Mouse (Mus musculus) kidney, embryonic 16.5 days (tissue): Measurements from ENCODE around the gene F12. TPM values are rescaled to one million over a fixed set of nuclear protein-coding genes. Genes with fewer than 3 reads are reported as not detected.

ENCODE experiments used
- ATAC-seq: fragments of 200-750 bp; cut with Nextera tagmentation; 2 replicates; pipeline ENCODE4 v1.8.0; 2017; ENCODE audit warnings: moderate TSS enrichment; ENCODE audit not compliant: low FRiP score, low TSS enrichment
- H3K27ac ChIP-seq: fragments of 300-500 bp; sonication (generic); 2 replicates; pipeline ENCODE4 v1.5.1; 2014; ENCODE audit warnings: low read length
- H3K27me3 ChIP-seq: fragments of 300-500 bp; sonication (generic); 2 replicates; pipeline ENCODE4 v1.6.1; 2014; ENCODE audit warnings: low read length, control low read depth, mixed read lengths; ENCODE audit not compliant: insufficient read depth
- H3K36me3 ChIP-seq: fragments of 300-500 bp; sonication (generic); 2 replicates; pipeline ENCODE4 v1.6.1; 2014; ENCODE audit warnings: low read length, control low read depth, mixed read lengths; ENCODE audit not compliant: insufficient read depth
- H3K4me1 ChIP-seq: fragments of 300-500 bp; sonication (generic); 2 replicates; pipeline ENCODE4 v1.6.1; 2014; ENCODE audit warnings: low read length, control low read depth, mixed read lengths; ENCODE audit not compliant: insufficient read depth
- H3K4me2 ChIP-seq: fragments of 300-500 bp; sonication (generic); replicated peaks from 2 replicates; pipeline ENCODE4 v1.6.1; 2014; ENCODE audit warnings: low read depth, low read length
- H3K4me3 ChIP-seq: fragments of 300-500 bp; sonication (generic); 2 replicates; pipeline ENCODE4 v1.5.1; 2014; ENCODE audit warnings: mild to moderate bottlenecking, low read length
- H3K9ac ChIP-seq: fragments of 300-500 bp; sonication (generic); replicated peaks from 2 replicates; pipeline ENCODE4 v1.6.1; 2014; ENCODE audit warnings: low read length
- H3K9me3 ChIP-seq: fragments of 300-500 bp; sonication (generic); 2 replicates; pipeline ENCODE4 v1.6.1; 2016; ENCODE audit warnings: low read length, control low read depth
- WGBS: fragments of 180-500 bp; shearing (Covaris S2); extraction: QIAGEN DNeasy Blood & Tissue Kit; methylation state at CpG from one replicate; pipeline ENCODE4 v1.1.7; 2014; 5-methylcytosine and 5-hydroxymethylcytosine counted together
- polyA plus RNA-seq: library from polyadenylated mRNA; unstranded; fragments of >200 nt; fragmentation: Nextera tagmentation; extraction: Ambion mirVana; gene quantifications from 2 replicates; pipeline ENCODE4 v1.2.1, GENCODE M21; 2015

F12 gene
- polyA plus RNA-seq, 1 experiment from 2014 or later, result 0.79 TPM

DNA sequence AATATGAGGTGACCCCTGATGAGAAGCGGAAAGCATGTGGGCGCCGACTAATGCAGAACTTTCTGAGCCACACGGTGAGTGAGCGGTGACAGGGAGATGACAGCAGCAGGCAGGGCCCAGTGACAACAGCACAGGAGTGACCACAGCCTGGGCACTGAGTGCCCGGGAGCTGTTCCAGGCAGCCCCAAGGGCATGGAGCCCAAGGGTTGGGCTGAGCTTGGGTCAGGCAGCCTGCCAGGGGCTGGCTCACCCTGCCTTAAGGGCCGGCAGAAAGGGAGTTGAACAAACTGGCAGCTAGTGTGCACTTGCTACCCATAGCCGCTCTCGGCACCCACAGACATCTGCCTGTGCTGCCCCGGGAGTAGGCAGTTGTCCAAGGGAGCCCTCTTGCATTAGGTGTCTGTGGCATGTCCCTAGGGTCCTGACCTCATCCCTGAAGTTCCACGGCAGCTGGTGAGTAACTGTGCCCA is 24.0 kb upstream of the F12 start:
- H3K27me3 ChIP-seq, result no peaks in the 10 kb centered on the region
- H3K9me3 ChIP-seq, result no peaks in the 10 kb centered on the region
- no peak overlapping the region for H3K27ac ChIP-seq
- peaks cover 41% of the 10 kb centered on the region for H3K36me3 ChIP-seq
- H3K9ac ChIP-seq, result no peak overlapping the region
- ATAC-seq, result no peak
- H3K4me1 ChIP-seq, result peaks cover 22% of the 10 kb centered on the region
- WGBS, result 92% methylated on average over 11 of the region's 11 CpGs
- H3K4me3 ChIP-seq, result no peak overlapping the region
- no peak overlapping the region for H3K4me2 ChIP-seq

GRCm38 (mm10) chr13:55449679-55450441 is 23.3 kb upstream of the F12 start:
- 87% methylated on average over 17 of the region's 17 CpGs for WGBS
- Histone ChIP-seq H3K4me3 (no peak overlapping the region), H3K9ac (no peak overlapping the region), H3K27me3 (no peaks in the 10 kb centered on the region), H3K9me3 (no peaks in the 10 kb centered on the region), H3K4me1 (peaks cover 22% of the 10 kb centered on the region), H3K36me3 (peaks cover 41% of the 10 kb centered on the region), H3K4me2 (no peak overlapping the region), H3K27ac (no peak overlapping the region)
- no peak for ATAC-seq

- Histone ChIP-seq H3K36me3 (peaks cover 36% of the 10 kb centered on the region), H3K9me3 (no peaks in the 10 kb centered on the region), H3K9ac (no peak overlapping the region), H3K4me3 (no peak overlapping the region), H3K4me2 (no peak overlapping the region), H3K27ac (no peak overlapping the region), H3K27me3 (no peaks in the 10 kb centered on the region), H3K4me1 (peaks cover 22% of the 10 kb centered on the region)
- ATAC-seq, result no peak
- WGBS, result 93% methylated on average over 9 of the region's 9 CpGs
These were observed 22.6 kb upstream of the F12 start for GRCm38 (mm10) chr13:55449205-55449604.

- no peak overlapping the region for H3K9ac ChIP-seq
- H3K36me3 ChIP-seq, result peaks cover 27% of the 10 kb centered on the region
- no peak for ATAC-seq
- H3K4me2 ChIP-seq, result no peak overlapping the region
- H3K4me1 ChIP-seq, result peaks cover 30% of the 10 kb centered on the region
- 85% methylated on average over 5 of the region's 5 CpGs for WGBS
- no peak overlapping the region for H3K27ac ChIP-seq
- H3K9me3 ChIP-seq, result no peaks in the 10 kb centered on the region
- no peaks in the 10 kb centered on the region for H3K27me3 ChIP-seq
- H3K4me3 ChIP-seq, result no peak overlapping the region
These were observed 21.5 kb upstream of the F12 start for GRCm38 (mm10) chr13:55448131-55448530.

- Histone ChIP-seq H3K36me3 (peaks cover 22% of the 10 kb centered on the region), H3K27me3 (no peaks in the 10 kb centered on the region), H3K27ac (no peak overlapping the region), H3K4me3 (no peak overlapping the region), H3K9ac (no peak overlapping the region), H3K4me1 (peaks cover 30% of the 10 kb centered on the region), H3K9me3 (no peaks in the 10 kb centered on the region), H3K4me2 (no peak overlapping the region)
- 50% methylated on average over 3 of the region's 3 CpGs for WGBS
- no peak for ATAC-seq
These were observed 20.9 kb upstream of the F12 start for GRCm38 (mm10) chr13:55447543-55447943.

GRCm38 (mm10) chr13:55446483-55447105 is 20.0 kb upstream of the F12 start:
- H3K27me3 ChIP-seq, result no peaks in the 10 kb centered on the region
- 79% methylated on average over 6 of the region's 6 CpGs for WGBS
- peaks cover 30% of the 10 kb centered on the region for H3K4me1 ChIP-seq
- H3K4me3 ChIP-seq, result peak overlapping the region; percentile 85
- peak overlapping the region; percentile 94 for H3K9ac ChIP-seq
- no peaks in the 10 kb centered on the region for H3K9me3 ChIP-seq
- no peak for ATAC-seq
- H3K27ac ChIP-seq, result no peak overlapping the region
- peaks cover 12% of the 10 kb centered on the region for H3K36me3 ChIP-seq
- H3K4me2 ChIP-seq, result peak overlapping the region; percentile 81

GRCm38 (mm10) chr13:55445361-55446091 is 18.9 kb upstream of the F12 start:
- H3K4me2 ChIP-seq, result peak overlapping the region; percentile 81
- no peaks in the 10 kb centered on the region for H3K9me3 ChIP-seq
- H3K4me1 ChIP-seq, result peaks cover 30% of the 10 kb centered on the region
- H3K4me3 ChIP-seq, result peak overlapping the region; percentile 85
- H3K9ac ChIP-seq, result peak overlapping the region; percentile 94
- H3K27me3 ChIP-seq, result no peaks in the 10 kb centered on the region
- under 1% methylated on average over 63 of the region's 66 CpGs for WGBS
- peaks cover 2% of the 10 kb centered on the region for H3K36me3 ChIP-seq
- ATAC-seq, result no peak; the same call in 1 of the 2 replicates
- peak overlapping the region; percentile 98 for H3K27ac ChIP-seq

- 1% methylated on average over 33 of the region's 35 CpGs for WGBS
- H3K9me3 ChIP-seq, result no peaks in the 10 kb centered on the region
- peaks cover 30% of the 10 kb centered on the region for H3K4me1 ChIP-seq
- no peaks in the 10 kb centered on the region; the same call in 1 of the 2 replicates for H3K36me3 ChIP-seq
- H3K27me3 ChIP-seq, result no peaks in the 10 kb centered on the region
- peak within 1 kb of the TSS; percentile 81 for H3K4me2 ChIP-seq
- H3K9ac ChIP-seq, result peak within 1 kb of the TSS; percentile 94
- H3K27ac ChIP-seq, result peak within 1 kb of the TSS; percentile 98
- peak within 1 kb of the TSS; percentile 85 for H3K4me3 ChIP-seq
- ATAC-seq, result peak; percentile 97
These were observed 18.3 kb upstream of the F12 start, which contains the start of gene Grk6 for GRCm38 (mm10) chr13:55444937-55445315. Grk6 (plus strand) TSS chr13:55445072.

- H3K27me3 ChIP-seq, result no peaks in the 10 kb centered on the region
- H3K4me3 ChIP-seq, result peak overlapping the region; percentile 85
- WGBS, result 1% methylated on average over 33 of the region's 33 CpGs
- H3K9ac ChIP-seq, result peak overlapping the region; percentile 71
- peak overlapping the region; percentile 77 for H3K4me2 ChIP-seq
- peak; percentile 84 for ATAC-seq
- no peaks in the 10 kb centered on the region for H3K9me3 ChIP-seq
- peaks cover 30% of the 10 kb centered on the region for H3K4me1 ChIP-seq
- no peaks in the 10 kb centered on the region; the same call in 1 of the 2 replicates for H3K36me3 ChIP-seq
- peak overlapping the region; percentile 98 for H3K27ac ChIP-seq
These were observed 17.8 kb upstream of the F12 start for GRCm38 (mm10) chr13:55444286-55444936.
